Mouse (Mus musculus): ENCODE data around the gene Acer3. TPM values are rescaled to one million over a fixed set of nuclear protein-coding genes. Genes with fewer than 3 reads are reported as not detected.
A peak's percentile ranks its signal among the peaks of the same experiment; 100 is the strongest.

Acer3 gene
- total RNA-seq, 2 experiments from 2014 or later: 3.6 to 4.1 TPM

GRCm38 (mm10) chr7:98185326-98185725, 135.7 kb downstream of the Acer3 start:
- DNase-seq (ENCODE audit: low spot score): peak; percentile 62

DNA sequence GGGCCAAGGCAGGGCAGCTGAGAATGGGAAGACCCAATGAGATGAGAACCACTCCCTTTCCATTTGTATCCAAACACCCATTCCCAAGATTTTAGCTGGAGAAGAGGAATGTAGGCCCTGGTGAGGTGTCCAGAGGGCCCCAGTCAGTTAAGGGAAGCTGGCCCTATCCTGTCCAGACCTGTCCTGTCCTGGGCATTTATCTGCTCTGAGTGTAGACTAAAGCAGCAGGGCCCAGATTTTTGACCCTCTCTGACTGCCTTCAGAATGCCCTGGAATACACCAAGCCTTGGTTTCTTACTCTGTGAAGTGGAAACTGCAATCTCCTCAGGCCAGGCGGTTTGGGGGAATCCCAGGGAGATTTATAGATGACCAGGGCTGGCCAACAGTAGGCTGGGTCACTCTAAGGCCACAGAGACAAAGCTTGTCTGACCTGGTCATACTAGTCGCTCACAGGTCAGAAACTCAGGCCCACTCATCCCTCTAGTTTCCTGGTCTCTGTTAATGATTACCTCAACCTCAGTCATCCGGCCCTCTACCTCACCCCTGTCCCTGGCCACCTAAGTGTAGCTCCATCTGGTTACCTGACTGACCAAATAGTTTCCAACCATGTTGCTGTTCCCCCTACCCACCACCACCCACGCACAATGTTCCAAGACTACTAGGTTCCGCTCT, 142.3 kb downstream of the Acer3 start:
- no peak for DNase-seq (ENCODE audit: low spot score)

DNA sequence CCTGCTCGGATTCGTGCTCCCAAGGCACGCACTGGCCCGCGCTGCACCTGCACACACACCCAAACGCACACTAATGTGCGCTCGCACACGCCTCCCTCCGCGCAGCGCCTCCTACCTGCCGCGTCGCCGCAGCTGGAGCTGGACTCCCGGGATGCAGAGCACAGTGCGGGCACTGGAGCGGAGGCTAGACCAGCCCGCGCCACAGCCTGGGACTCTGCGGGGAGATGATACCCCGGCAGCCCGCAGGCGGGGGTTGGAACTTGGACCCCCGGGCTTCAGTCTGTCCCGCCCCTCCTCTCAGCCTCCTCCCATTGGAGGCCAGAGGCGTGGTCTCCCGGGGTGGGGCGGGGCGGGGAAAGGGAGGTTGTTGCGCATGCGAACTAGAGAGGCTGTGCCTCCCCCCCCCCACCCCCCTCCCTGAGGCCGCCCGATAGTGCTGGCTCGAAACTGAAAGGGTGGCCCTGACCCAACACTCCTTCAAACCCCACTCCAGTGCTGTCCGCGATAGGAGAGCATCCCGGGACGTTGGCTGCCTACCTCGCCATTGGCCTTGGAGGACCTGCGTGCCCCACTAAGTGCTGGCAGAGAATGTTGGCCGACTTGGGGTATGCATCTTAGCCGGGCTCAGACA, 143.0 kb downstream of the Acer3 start, which contains the start of gene Capn5:
TSS of gene Capn5 (minus strand) at position 346 of the 631 bp plus-strand sequence.
- peak; percentile 50 for DNase-seq (ENCODE audit: low spot score)

- DNase-seq (ENCODE audit: low spot score): no peak
Measured at GRCm38 (mm10) chr7:98177566-98177928, 143.5 kb downstream of the Acer3 start.

- no peak for DNase-seq (ENCODE audit: low spot score)
Measured at GRCm38 (mm10) chr7:98177071-98177485, 143.9 kb downstream of the Acer3 start.

- DNase-seq (ENCODE audit: low spot score): no peak
Measured at GRCm38 (mm10) chr7:98176322-98177070, 144.5 kb downstream of the Acer3 start.

- no peak for DNase-seq (ENCODE audit: low spot score)
Measured at GRCm38 (mm10) chr7:98174883-98175755, 145.9 kb downstream of the Acer3 start.

- DNase-seq (ENCODE audit: low spot score): no peak
Measured at GRCm38 (mm10) chr7:98173408-98173807, 147.6 kb downstream of the Acer3 start.

DNA sequence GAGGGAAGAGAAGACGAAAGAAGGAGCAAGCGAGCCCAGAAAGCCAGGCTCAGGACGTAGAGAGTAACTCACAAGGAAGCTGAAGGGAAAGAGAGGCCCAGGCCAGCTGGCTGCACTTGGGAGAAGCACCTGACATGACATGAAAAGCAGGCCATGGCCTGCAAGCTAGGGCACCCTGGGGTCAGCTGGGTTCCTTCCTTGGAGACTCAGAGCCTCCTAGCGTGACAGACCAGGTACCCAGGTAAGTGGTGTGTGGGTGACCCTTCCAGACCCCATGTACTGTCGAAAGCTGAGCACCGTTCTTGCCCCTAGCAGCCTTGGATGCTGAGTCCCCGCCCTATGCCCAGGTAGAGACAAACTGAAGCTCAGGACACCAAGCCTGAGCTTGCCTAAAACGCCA, 148.3 kb downstream of the Acer3 start:
- no peak for DNase-seq (ENCODE audit: low spot score)

DNA sequence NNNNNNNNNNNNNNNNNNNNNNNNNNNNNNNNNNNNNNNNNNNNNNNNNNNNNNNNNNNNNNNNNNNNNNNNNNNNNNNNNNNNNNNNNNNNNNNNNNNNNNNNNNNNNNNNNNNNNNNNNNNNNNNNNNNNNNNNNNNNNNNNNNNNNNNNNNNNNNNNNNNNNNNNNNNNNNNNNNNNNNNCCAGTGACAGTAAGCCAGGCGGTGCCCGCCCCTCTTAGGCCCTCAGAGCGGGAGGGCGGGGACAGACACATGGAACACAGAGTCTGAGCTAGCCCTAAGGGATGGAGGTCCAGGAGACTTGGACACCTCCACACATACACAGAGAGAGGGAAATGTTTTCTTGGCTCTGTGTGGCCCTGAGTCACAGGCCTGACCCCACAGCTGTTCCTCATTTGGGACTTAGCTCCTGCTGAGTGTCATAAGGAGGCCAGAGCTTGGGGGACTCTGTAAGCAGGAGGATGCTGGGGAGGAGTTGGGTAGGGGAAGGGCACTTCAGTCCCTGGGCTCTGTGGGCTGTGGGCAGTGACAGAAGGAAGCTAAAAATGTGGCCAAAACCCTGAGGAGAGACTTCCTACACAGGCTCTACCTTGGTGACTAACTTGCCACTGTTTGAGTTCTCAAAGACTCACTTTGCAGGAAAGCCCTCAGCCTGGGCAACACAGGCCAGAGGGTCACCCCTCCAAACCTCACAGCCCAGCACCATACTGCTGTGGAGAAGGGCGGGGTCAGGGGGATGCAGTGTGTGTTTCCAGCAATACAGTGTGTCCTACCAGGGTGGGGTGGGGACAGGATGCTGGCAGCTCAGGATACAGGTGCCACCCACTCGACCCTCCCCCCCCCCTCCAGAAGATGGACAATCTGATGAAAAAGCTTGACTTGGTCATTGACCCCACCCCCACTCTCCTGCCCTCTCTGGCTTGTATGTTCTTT, 149.6 kb downstream of the Acer3 start:
- peak; percentile 70 for DNase-seq (ENCODE audit: low spot score)

GRCm38 (mm10) chr7:98164999-98165528, 155.9 kb downstream of the Acer3 start:
- DNase-seq (ENCODE audit: low spot score): peak; percentile 27

DNA sequence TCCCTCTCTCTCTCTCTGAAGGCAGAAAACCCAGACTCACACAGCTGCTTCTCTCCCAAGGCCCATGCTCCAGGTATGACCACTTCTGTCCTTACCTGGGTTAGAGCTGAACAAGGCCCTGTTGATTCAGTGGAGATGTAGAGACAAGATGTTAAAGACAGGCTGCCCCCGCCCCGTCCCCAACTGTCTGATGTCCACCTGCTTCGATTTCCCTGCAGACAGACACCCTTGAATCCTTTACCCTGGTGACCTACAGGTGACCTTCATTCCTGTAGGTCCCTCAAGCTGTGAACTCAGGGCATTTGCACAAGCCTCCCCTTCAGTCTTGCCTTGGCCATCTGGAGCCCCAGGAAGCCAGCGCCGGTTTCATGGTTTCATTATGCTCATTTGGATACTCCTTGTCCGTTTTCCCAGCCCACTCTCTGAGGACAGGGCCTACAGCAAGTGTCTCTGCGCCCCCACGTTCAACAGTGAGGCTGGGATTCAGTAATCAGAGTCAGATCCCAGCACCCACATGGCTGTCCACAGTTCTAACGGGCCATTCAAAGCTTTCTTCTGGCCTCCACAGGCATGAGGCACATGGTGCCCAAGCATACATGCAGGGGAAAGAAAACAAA, 156.5 kb downstream of the Acer3 start:
- DNase-seq (ENCODE audit: low spot score): no peak

DNA sequence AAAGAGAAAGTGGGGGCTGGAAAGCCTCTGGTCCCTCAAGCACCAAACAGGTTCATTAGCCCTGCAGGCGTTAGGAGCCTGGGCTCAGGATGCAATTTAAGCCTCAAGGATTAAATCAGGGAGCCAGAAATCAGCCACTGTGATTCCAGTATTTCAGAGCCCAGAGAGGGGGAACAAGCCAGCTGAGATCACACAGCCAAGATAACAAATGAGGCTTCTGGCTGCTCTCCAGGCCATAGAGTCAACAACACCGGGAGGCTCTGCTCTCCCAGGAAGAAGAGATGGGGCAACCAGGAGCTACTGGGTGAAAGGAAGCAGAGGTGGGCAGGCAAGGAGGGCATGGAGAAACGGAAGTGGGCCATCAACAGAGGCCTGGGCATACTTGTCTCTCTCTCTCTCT, 157.3 kb downstream of the Acer3 start:
- DNase-seq (ENCODE audit: low spot score): no peak

DNA sequence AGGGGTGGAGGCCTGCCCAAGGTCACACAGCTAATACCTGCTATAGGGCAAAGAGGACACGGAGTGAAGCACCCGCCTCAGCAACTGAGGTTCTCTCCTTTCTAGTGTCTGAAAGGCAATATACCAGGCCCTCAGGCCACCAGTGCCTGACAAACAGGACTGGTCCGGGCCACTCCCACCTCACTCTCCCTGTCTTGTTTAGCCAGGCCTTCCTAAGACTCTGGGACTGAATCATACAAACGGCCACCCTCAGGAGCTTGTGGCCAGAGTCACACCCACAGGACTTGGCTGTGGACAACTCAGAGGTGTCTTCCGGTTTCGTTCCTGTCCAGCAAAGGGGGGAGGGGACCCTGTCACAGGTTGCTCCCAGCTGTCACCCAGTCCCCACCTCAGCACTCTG, 158.8 kb downstream of the Acer3 start:
- no peak for DNase-seq (ENCODE audit: low spot score)

DNA sequence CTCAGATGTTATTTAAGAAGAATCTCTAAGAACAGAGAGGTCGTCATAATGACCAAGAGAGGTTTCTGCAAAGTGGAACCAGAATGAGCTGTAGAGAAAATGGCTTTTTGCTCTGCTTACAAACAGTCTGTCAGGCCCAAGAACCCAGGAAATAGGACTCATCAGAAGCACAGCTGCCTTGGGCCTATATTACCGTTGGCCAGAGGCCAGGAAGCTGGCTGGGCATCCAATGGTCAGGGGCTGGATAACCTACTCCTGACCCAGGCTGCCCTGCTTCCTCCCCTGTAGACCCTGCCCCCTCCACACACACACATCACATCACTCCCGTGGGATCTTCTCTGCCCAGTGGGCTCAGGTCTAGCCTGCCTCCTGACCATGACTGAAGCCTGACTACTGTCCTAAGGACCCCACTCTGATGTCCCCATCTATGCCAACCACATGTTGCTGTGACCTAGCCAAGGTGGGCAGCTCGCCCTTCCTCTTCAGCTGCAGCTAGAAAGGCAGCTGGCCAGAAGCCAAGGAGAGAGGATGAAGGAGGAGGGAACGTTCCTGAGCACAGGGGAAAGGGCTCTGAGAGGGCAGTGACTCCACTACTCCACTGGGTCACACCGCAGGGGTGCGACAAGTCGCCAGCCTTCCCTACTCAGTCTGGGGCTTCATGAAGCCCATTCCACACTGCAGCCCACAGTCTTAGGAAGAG, 160.8 kb downstream of the Acer3 start:
- no peak for DNase-seq (ENCODE audit: low spot score)

GRCm38 (mm10) chr7:98158481-98158880, 162.5 kb downstream of the Acer3 start:
- no peak for DNase-seq (ENCODE audit: low spot score)

GRCm38 (mm10) chr7:98157636-98158332, 163.2 kb downstream of the Acer3 start:
- no peak for DNase-seq (ENCODE audit: low spot score)
